10 mouse cellular contexts compared by ENCODE assay signal in the genomic region with DNA sequence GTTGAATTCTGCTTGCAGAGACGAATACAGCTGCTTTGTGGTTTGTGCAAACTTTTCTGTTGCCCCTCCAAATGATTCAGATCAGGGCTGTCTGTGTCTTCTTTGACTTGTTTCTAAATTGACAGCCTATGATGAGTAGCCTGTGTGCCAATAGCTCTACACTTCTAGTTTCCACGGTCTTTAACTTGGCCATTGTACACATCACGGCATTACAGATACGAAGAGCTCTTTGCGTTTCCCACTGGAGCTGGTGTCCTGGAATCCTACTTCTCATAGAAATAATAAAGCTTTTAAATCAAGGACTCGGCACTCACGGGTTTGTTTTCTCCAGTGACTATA. TPM values are rescaled to one million over a fixed set of nuclear protein-coding genes. Genes with fewer than 3 reads are reported as not detected.
DNase-seq lines count a peak whose midpoint lies in the region; ATAC-seq and TF ChIP-seq lines count a peak whose summit lies in the region.
"Had no signal": no experiment of that assay in that cellular context is flagged by ENCODE, and none has a peak within 500 bp of the region (broad histone marks: within the 10 kb centered on the region; RNA-seq: fewer than 3 reads in every experiment).

No protein-coding gene starts in this region.

- H3K4me3 ChIP-seq in embryonic facial prominence, embryonic 13.5 days: no peak overlapping the region
- no peak overlapping the region for H3K4me3 ChIP-seq in embryonic facial prominence, embryonic 10.5 days
- H3K4me3 ChIP-seq in layer of hippocampus, adult 2 months: peak overlapping the region; percentile 11; the same call in 1 of the 2 replicates
- H3K4me3 ChIP-seq in hindbrain, embryonic 16.5 days (ENCODE audit: low read length): no peak overlapping the region
- no peak overlapping the region for H3K4me3 ChIP-seq in neural tube, embryonic 13.5 days

- peaks cover 52% of the 10 kb centered on the region for H3K27me3 ChIP-seq in embryonic facial prominence, embryonic 13.5 days
- no peaks in the 10 kb centered on the region for H3K27me3 ChIP-seq in embryonic facial prominence, embryonic 10.5 days (replicated peaks; ENCODE audit: low read depth, poor library complexity, severe bottlenecking)
- H3K27me3 ChIP-seq in hindbrain, embryonic 16.5 days (replicated peaks; ENCODE audit: control insufficient read depth, insufficient read depth, low read length): no peaks in the 10 kb centered on the region
- no peaks in the 10 kb centered on the region for H3K27me3 ChIP-seq in neural tube, embryonic 13.5 days

- no peak overlapping the region for H3K9ac ChIP-seq in embryonic facial prominence, embryonic 13.5 days
- no peak overlapping the region for H3K9ac ChIP-seq in hindbrain, embryonic 16.5 days (ENCODE audit: low read depth, low read length)
- H3K9ac ChIP-seq in neural tube, embryonic 13.5 days: no peak overlapping the region

- H3K9me3 ChIP-seq in embryonic facial prominence, embryonic 13.5 days: no peaks in the 10 kb centered on the region
- no peaks in the 10 kb centered on the region for H3K9me3 ChIP-seq in embryonic facial prominence, embryonic 10.5 days
- no peaks in the 10 kb centered on the region for H3K9me3 ChIP-seq in hindbrain, embryonic 16.5 days (ENCODE audit: control insufficient read depth, low read length)
- H3K9me3 ChIP-seq in neural tube, embryonic 13.5 days: no peaks in the 10 kb centered on the region

- H3K4me2 ChIP-seq in embryonic facial prominence, embryonic 13.5 days: peak overlapping the region; percentile 23; the same call in 1 of the 2 replicates
- peak overlapping the region; percentile 43 for H3K4me2 ChIP-seq in hindbrain, embryonic 16.5 days (ENCODE audit: low read length)
- peak overlapping the region; percentile 34 for H3K4me2 ChIP-seq in neural tube, embryonic 13.5 days

- H3K27ac ChIP-seq in embryonic facial prominence, embryonic 13.5 days: no peak overlapping the region
- H3K27ac ChIP-seq in embryonic facial prominence, embryonic 10.5 days (replicated peaks): no peak overlapping the region
- no peak overlapping the region for H3K27ac ChIP-seq in layer of hippocampus, adult 2 months
- no peak overlapping the region for H3K27ac ChIP-seq in hindbrain, embryonic 16.5 days (ENCODE audit: low read depth, low read length)
- H3K27ac ChIP-seq in neural tube, embryonic 13.5 days (replicated peaks): no peak overlapping the region

- WGBS in embryonic facial prominence, embryonic 13.5 days: 65% methylated on average over 7 of the region's 7 CpGs
- WGBS in embryonic facial prominence, embryonic 10.5 days: 77% methylated on average over 7 of the region's 7 CpGs
- 47% methylated on average over 7 of the region's 7 CpGs for WGBS in hindbrain, embryonic 16.5 days
- 56% methylated on average over 7 of the region's 7 CpGs for WGBS in neural tube, embryonic 13.5 days

- no peak for ATAC-seq in embryonic facial prominence, embryonic 13.5 days (ENCODE audit: insufficient number of reproducible peaks, insufficient read depth, low FRiP score, low TSS enrichment, low read depth)
- ATAC-seq in hindbrain, embryonic 16.5 days: no peak
- no peak for ATAC-seq in neural tube, embryonic 13.5 days (ENCODE audit: low read depth)
- ATAC-seq in megakaryocyte-erythroid progenitor cell, adult 5-6 weeks (replicated peaks; ENCODE audit: low FRiP score, low TSS enrichment, poor library complexity, severe bottlenecking): no peak

- peaks cover 12% of the 10 kb centered on the region for H3K4me1 ChIP-seq in embryonic facial prominence, embryonic 13.5 days
- peaks cover 6% of the 10 kb centered on the region for H3K4me1 ChIP-seq in embryonic facial prominence, embryonic 10.5 days
- H3K4me1 ChIP-seq in hindbrain, embryonic 16.5 days (ENCODE audit: control insufficient read depth, insufficient read depth, low read depth, low read length): peaks cover 2% of the 10 kb centered on the region
- peaks cover 12% of the 10 kb centered on the region for H3K4me1 ChIP-seq in neural tube, embryonic 13.5 days (replicated peaks)

- TF ChIP-seq CTCF in layer of hippocampus, adult 2 months (conservative IDR thresholded peaks at IDR 0.05): no peak

- no peak for DNase-seq in embryonic facial prominence, embryonic 10.5 days (ENCODE audit: low spot score)
- DNase-seq in layer of hippocampus, adult 2 months (ENCODE audit: low spot score in 2 of 2): no peak
- DNase-seq in layer of hippocampus, postnatal 10 days (ENCODE audit: low spot score in 2 of 2): no peak
- DNase-seq in cerebellum, postnatal 36 days: no peak
- DNase-seq: gastrocnemius, postnatal 25 days had no signal

- H3K36me3 ChIP-seq in embryonic facial prominence, embryonic 13.5 days: no peaks in the 10 kb centered on the region
- H3K36me3 ChIP-seq in embryonic facial prominence, embryonic 10.5 days (replicated peaks): no peaks in the 10 kb centered on the region
- H3K36me3 ChIP-seq in hindbrain, embryonic 16.5 days (ENCODE audit: control insufficient read depth, insufficient read depth, low read length): no peaks in the 10 kb centered on the region
- H3K36me3 ChIP-seq in neural tube, embryonic 13.5 days: no peaks in the 10 kb centered on the region

RNA-seq across cellular contexts. Expression of a gene that starts 0.3 kb away (rescaled TPM):
- polyA plus RNA-seq in embryonic facial prominence, embryonic 13.5 days (2015; fragmentation: Nextera tagmentation; extraction: Ambion mirVana): 2.4 and 2.5 TPM in 2 replicates
- 0.10 and 0.14 TPM in 2 replicates for polyA plus RNA-seq in embryonic facial prominence, embryonic 10.5 days (2016; fragmentation: Nextera tagmentation; extraction: Ambion mirVana)
- 1 to 10 TPM in 1 of 2 experiments, under 1 TPM in 1; 0.87 to 1.1 TPM for total RNA-seq in layer of hippocampus, adult 2 months (2021)
- under 1 TPM; 0.67 to 0.80 TPM for total RNA-seq in layer of hippocampus, postnatal 10 days (2021)
- polyA plus RNA-seq in hindbrain, embryonic 16.5 days (2015; fragmentation: Nextera tagmentation; extraction: Ambion mirVana): 0.14 and 0.29 TPM in 2 replicates
- 0.07 and 0.19 TPM in 2 replicates for polyA plus RNA-seq in neural tube, embryonic 13.5 days (2015; fragmentation: Nextera tagmentation; extraction: Ambion mirVana)
- total RNA-seq in megakaryocyte-erythroid progenitor cell, adult 5-6 weeks (2014; fragmentation: Nextera tagmentation): not detected in 2 replicates
- total RNA-seq in megakaryocyte-erythroid progenitor cell, adult 5-6 weeks (2017): not detected in 2 replicates
- total RNA-seq: common myeloid progenitor, adult 5-6 weeks had no signal
